Mouse (Mus musculus): ENCODE data around the gene Snapc2.

Gene Snapc2

GRCm38 (mm10) chr8:4252934-4253841, at the start of gene Snapc2:
Snapc2 (plus strand) TSS chr8:4253080.
- in situ Hi-C loops (cut with MboI, MseI) = loop anchor here in 1 of 2 experiments (10.0 kb wide), 1 partner anchor 422 kb away; no protein-coding TSS in a partner anchor

GRCm38 (mm10) chr8:4205246-4206123, 47.4 kb upstream of the Snapc2 start:
- in situ Hi-C loops (cut with MboI, MseI) = no loop called here

- in situ Hi-C loops (cut with MboI, MseI) = no loop called here
Measured at GRCm38 (mm10) chr8:4206182-4207015, 46.5 kb upstream of the Snapc2 start.

GRCm38 (mm10) chr8:4207016-4207350, 45.9 kb upstream of the Snapc2 start:
- in situ Hi-C loops (cut with MboI, MseI) = no loop called here

GRCm38 (mm10) chr8:4211097-4211496, 41.8 kb upstream of the Snapc2 start:
- in situ Hi-C loops (cut with MboI, MseI) = no loop called here

- in situ Hi-C loops (cut with MboI, MseI) = no loop called here
Measured at GRCm38 (mm10) chr8:4212809-4213209, 40.1 kb upstream of the Snapc2 start.

- in situ Hi-C loops (cut with MboI, MseI) = no loop called here
Measured at GRCm38 (mm10) chr8:4213210-4214005, 39.5 kb upstream of the Snapc2 start.

- in situ Hi-C loops (cut with MboI, MseI) = no loop called here
Measured at GRCm38 (mm10) chr8:4214006-4214980, 38.6 kb upstream of the Snapc2 start.

- in situ Hi-C loops (cut with MboI, MseI) = no loop called here
Measured at GRCm38 (mm10) chr8:4216296-4216695, 36.6 kb upstream of the Snapc2 start.

- in situ Hi-C loops (cut with MboI, MseI) = no loop called here
Measured at GRCm38 (mm10) chr8:4216791-4217621, 35.9 kb upstream of the Snapc2 start, which contains the start of gene Prr36. Prr36 (minus strand) TSS chr8:4217459.

GRCm38 (mm10) chr8:4219617-4220016, 33.3 kb upstream of the Snapc2 start:
- in situ Hi-C loops (cut with MboI, MseI) = no loop called here

- in situ Hi-C loops (cut with MboI, MseI) = no loop called here
Measured at GRCm38 (mm10) chr8:4222059-4222458, 30.8 kb upstream of the Snapc2 start.

- in situ Hi-C loops (cut with MboI, MseI) = no loop called here
Measured at GRCm38 (mm10) chr8:4226323-4226722, 26.6 kb upstream of the Snapc2 start.

GRCm38 (mm10) chr8:4226739-4227347, 26.0 kb upstream of the Snapc2 start, which contains the start of gene Lrrc8e:
Lrrc8e (plus strand) TSS chr8:4226827.
- in situ Hi-C loops (cut with MboI, MseI) = no loop called here

- in situ Hi-C loops (cut with MboI, MseI) = no loop called here
Measured at GRCm38 (mm10) chr8:4227919-4228318, 25.0 kb upstream of the Snapc2 start.

- in situ Hi-C loops (cut with MboI, MseI) = loop anchor here in 1 of 2 experiments (10.0 kb wide), 1 partner anchor 595 kb away; the partner anchor contains the start of gene Stxbp2
Measured at GRCm38 (mm10) chr8:4229784-4230183, 23.1 kb upstream of the Snapc2 start.

- in situ Hi-C loops (cut with MboI, MseI) = loop anchor here in 1 of 2 experiments (10.0 kb wide), 1 partner anchor 596 kb away; the partner anchor contains the start of gene Stxbp2
Measured at GRCm38 (mm10) chr8:4230612-4231351, 22.1 kb upstream of the Snapc2 start.

Data from T-helper 17 cell (primary cell).